Mouse (Mus musculus): Measurements from ENCODE around the gene Gm21988.

The Gm21988 gene

DNA sequence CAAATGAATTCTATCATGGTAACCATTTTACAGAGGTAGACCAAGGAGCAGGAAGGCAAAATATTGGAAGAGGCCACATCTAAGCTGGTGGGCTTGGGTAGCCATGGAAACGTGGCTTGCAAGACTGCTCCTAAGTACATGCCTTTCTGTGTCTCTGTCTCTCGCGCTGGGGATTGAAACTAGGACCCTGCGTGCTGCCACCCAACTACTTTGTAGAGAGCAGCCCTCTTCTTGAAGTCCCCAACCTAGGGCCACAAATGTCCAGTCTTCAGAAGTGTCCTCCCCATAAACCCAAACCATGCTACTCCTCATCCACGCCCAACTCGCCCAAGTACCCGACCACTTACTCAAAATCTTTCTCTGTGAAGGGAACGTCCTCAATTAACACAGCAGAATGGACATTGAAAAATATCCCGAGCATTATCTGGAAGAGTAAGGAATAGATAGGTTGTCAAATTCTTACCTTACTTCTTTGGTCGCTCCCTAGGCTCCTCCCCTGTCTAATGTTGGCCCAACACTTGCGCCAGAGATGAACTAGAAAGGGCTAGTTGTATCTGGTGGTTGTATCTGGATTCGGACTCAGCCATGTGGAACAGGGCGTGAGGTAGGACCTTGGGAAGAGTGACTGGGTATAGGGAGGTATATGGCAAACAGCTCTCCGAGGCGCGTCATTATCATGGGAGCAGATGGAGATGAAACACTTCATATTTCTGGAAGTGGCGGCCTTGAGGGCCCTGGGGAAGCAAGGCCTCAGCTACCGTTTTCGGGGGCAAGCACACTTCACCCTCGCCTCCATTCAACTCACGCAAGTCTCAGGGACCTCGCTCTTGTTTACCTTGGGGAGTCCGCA is 814 bp downstream of the Gm21988 start:
- in situ Hi-C loops (cut with MboI; ENCODE audit: low pct_unique_long_range_greater_than_20kb in 1 of 2, low sequenced_read_pairs in 2 of 2, unreplicated experiment in 1 of 2): no loop called here

DNA sequence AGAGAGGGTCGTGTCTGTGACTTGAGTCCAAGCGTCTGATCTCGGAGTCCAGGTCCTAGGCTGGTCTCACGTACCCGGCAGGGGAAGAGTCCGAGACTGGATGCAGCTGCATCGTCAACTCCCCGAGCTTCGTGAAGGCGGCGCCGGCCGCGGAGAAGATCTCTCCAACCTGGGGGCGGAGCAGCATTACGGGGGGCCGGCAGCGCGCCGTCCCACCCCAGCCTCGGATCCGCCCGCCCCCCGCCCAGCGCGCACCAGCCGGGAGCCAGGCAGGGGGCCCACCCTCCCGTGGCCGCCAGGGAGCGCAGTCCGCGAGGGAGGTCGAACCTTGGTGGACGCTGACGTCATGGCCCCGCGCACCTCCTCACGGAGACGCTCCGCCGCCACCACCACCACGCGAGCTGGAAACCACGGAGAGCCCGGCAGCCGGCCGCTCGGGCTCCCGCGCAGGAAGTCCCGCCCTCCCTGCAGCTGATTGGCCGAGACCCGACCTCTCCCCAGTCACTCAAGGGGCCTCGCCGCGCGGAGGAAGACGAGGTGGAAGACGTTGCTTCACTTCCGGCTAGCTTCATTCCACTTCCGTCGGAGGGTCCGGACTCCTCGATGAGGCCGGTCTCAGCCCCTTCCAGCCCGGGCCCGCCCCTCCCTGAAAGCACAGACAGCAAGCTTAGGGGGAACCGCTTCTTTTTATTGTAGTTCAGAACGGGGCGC is 2.0 kb downstream of the Gm21988 start, which contains the start of gene 0610010K14Rik:
TSS of gene 0610010K14Rik (minus strand) at position 458 of the 711 bp plus-strand sequence.
- in situ Hi-C loops (cut with MboI; ENCODE audit: low pct_unique_long_range_greater_than_20kb in 1 of 2, low sequenced_read_pairs in 2 of 2, unreplicated experiment in 1 of 2): no loop called here

DNA sequence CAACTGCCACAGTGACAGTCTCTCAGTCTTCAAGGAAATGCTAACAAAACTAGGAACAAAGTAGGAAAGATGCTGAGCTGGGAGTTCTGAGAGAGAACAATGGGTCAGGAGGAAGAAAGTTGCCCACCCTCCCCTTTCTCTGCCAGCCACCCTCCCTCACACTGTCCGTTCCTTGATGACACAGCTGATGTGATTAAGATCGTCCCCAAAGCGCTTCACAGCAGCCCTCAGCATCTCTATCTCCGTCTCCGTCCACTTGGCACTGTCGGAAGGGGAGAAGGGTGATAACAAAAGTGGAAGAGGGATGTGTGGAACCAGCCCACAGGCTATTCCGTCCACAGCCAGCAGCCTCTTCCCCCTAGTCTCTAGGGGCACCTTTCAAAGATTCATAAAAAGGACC is 2.9 kb downstream of the Gm21988 start:
- in situ Hi-C loops (cut with MboI; ENCODE audit: low pct_unique_long_range_greater_than_20kb in 1 of 2, low sequenced_read_pairs in 2 of 2, unreplicated experiment in 1 of 2): no loop called here

- in situ Hi-C loops (cut with MboI; ENCODE audit: low pct_unique_long_range_greater_than_20kb in 1 of 2, low sequenced_read_pairs in 2 of 2, unreplicated experiment in 1 of 2): no loop called here
Observed at GRCm38 (mm10) chr11:70235254-70235900, 4.3 kb downstream of the Gm21988 start.

GRCm38 (mm10) chr11:70234497-70234896 is 5.1 kb downstream of the Gm21988 start:
- in situ Hi-C loops (cut with MboI; ENCODE audit: low pct_unique_long_range_greater_than_20kb in 1 of 2, low sequenced_read_pairs in 2 of 2, unreplicated experiment in 1 of 2): no loop called here

DNA sequence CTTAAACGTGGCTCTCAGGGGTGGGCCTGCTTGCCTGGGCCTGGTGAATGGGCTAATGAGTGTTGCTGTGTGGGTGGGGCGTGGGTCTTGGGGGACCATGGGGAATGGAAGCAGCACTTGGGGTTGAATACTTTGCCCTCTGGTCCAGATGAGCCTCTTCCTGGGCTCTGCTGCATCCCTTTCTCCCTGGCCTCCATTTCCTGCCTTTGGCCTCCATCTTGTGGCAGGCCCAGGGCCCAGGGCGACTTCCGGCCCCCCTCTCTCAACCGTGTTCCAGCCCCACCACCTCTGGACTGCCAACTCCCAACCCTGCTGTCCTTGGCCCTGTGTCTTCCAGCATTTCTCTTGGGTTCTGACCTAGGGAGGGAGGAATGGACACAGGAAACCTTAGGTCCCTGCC is 5.6 kb downstream of the Gm21988 start:
- in situ Hi-C loops (cut with MboI; ENCODE audit: low pct_unique_long_range_greater_than_20kb in 1 of 2, low sequenced_read_pairs in 2 of 2, unreplicated experiment in 1 of 2): no loop called here

DNA sequence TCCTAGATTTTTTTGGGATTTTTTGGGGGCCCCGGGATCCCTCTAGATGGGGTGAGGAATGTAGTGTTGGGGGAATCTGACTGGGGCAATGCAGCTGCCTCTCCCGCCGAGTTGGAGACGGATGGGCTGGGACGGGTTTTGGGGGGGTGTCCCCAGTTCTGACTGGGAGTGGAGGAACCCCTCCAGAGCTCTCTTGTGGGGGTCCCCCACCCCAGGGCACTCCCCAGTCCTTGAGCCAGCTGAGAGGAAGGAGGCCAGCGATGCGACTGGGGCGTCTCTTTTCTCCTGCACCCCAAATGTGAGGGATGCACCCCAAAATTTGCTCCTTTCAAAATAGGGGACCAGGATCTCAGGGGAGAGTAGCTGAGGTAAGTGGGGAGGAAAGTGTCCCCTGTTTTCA is 6.6 kb downstream of the Gm21988 start:
- in situ Hi-C loops (cut with MboI; ENCODE audit: low pct_unique_long_range_greater_than_20kb in 1 of 2, low sequenced_read_pairs in 2 of 2, unreplicated experiment in 1 of 2): no loop called here

DNA sequence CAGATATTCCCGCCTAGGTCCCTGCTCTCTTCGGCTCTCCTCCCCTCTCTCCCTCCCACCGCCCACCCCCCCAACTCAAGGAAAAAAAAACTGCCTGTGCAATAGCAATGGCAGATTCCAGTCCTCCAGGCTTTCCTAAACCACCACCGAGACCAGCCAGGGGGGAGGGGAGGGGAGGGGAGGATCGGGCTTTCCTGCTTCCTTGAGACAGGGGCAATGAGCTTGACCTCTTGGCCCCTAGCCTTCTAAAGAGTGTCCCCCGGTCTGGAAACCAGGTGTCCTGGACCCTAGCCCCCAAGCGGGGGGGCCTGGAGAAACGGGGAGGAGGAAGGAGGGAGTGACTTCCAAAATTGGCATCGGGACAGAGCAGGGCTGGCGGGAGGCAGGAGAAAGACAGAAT is 7.1 kb downstream of the Gm21988 start:
- in situ Hi-C loops (cut with MboI; ENCODE audit: low pct_unique_long_range_greater_than_20kb in 1 of 2, low sequenced_read_pairs in 2 of 2, unreplicated experiment in 1 of 2): no loop called here

GRCm38 (mm10) chr11:70230239-70230727 is 9.3 kb downstream of the Gm21988 start:
- in situ Hi-C loops (cut with MboI; ENCODE audit: low pct_unique_long_range_greater_than_20kb in 1 of 2, low sequenced_read_pairs in 2 of 2, unreplicated experiment in 1 of 2): no loop called here

GRCm38 (mm10) chr11:70229260-70230010 is 10.2 kb downstream of the Gm21988 start, which contains the start of gene Bcl6b:
Gene Bcl6b (minus strand): TSS chr11:70229798.
- in situ Hi-C loops (cut with MboI; ENCODE audit: low pct_unique_long_range_greater_than_20kb in 1 of 2, low sequenced_read_pairs in 2 of 2, unreplicated experiment in 1 of 2): no loop called here

- in situ Hi-C loops (cut with MboI; ENCODE audit: low pct_unique_long_range_greater_than_20kb in 1 of 2, low sequenced_read_pairs in 2 of 2, unreplicated experiment in 1 of 2): no loop called here
Observed at GRCm38 (mm10) chr11:70228828-70229227, 10.8 kb downstream of the Gm21988 start.

GRCm38 (mm10) chr11:70227661-70228245 is 11.9 kb downstream of the Gm21988 start:
- in situ Hi-C loops (cut with MboI; ENCODE audit: low pct_unique_long_range_greater_than_20kb in 1 of 2, low sequenced_read_pairs in 2 of 2, unreplicated experiment in 1 of 2): no loop called here

- in situ Hi-C loops (cut with MboI; ENCODE audit: low pct_unique_long_range_greater_than_20kb in 1 of 2, low sequenced_read_pairs in 2 of 2, unreplicated experiment in 1 of 2): no loop called here
Observed at GRCm38 (mm10) chr11:70227126-70227525, 12.5 kb downstream of the Gm21988 start.

- in situ Hi-C loops (cut with MboI; ENCODE audit: low pct_unique_long_range_greater_than_20kb in 1 of 2, low sequenced_read_pairs in 2 of 2, unreplicated experiment in 1 of 2): no loop called here
Observed at GRCm38 (mm10) chr11:70226602-70226890, 13.1 kb downstream of the Gm21988 start.

- in situ Hi-C loops (cut with MboI; ENCODE audit: low pct_unique_long_range_greater_than_20kb in 1 of 2, low sequenced_read_pairs in 2 of 2, unreplicated experiment in 1 of 2): no loop called here
Observed at GRCm38 (mm10) chr11:70225798-70226601, 13.6 kb downstream of the Gm21988 start.

GRCm38 (mm10) chr11:70223724-70224123 is 15.9 kb downstream of the Gm21988 start:
- in situ Hi-C loops (cut with MboI; ENCODE audit: low pct_unique_long_range_greater_than_20kb in 1 of 2, low sequenced_read_pairs in 2 of 2, unreplicated experiment in 1 of 2): no loop called here
